Mouse (Mus musculus): ENCODE results near the gene Lingo1.
A peak's percentile ranks its signal among the peaks of the same experiment; 100 is the strongest.

Gene Lingo1

GRCm38 (mm10) chr9:56775161-56775934, 20.9 kb downstream of the Lingo1 start:
- DNase-seq (ENCODE audit: low read depth), result no peak

- DNase-seq (ENCODE audit: low read depth), result peak; percentile 20
These were observed 22.0 kb downstream of the Lingo1 start for GRCm38 (mm10) chr9:56774231-56774630.

GRCm38 (mm10) chr9:56773666-56774065, 22.6 kb downstream of the Lingo1 start:
- no peak for DNase-seq (ENCODE audit: low read depth)

- DNase-seq (ENCODE audit: low read depth), result no peak
These were observed 28.6 kb downstream of the Lingo1 start for GRCm38 (mm10) chr9:56767653-56768136.

- DNase-seq (ENCODE audit: low read depth), result no peak
These were observed 29.5 kb downstream of the Lingo1 start for GRCm38 (mm10) chr9:56766629-56767357.

- DNase-seq (ENCODE audit: low read depth), result no peak
These were observed 34.1 kb downstream of the Lingo1 start for GRCm38 (mm10) chr9:56762106-56762562.

GRCm38 (mm10) chr9:56757791-56758190, 38.5 kb downstream of the Lingo1 start:
- DNase-seq (ENCODE audit: low read depth), result no peak

- no peak for DNase-seq (ENCODE audit: low read depth)
These were observed 41.1 kb downstream of the Lingo1 start for GRCm38 (mm10) chr9:56755119-56755518.

GRCm38 (mm10) chr9:56753386-56753785, 42.9 kb downstream of the Lingo1 start:
- no peak for DNase-seq (ENCODE audit: low read depth)

GRCm38 (mm10) chr9:56748056-56748455, 48.2 kb downstream of the Lingo1 start:
- no peak for DNase-seq (ENCODE audit: low read depth)

GRCm38 (mm10) chr9:56746926-56747294, 49.4 kb downstream of the Lingo1 start:
- DNase-seq (ENCODE audit: low read depth), result no peak

GRCm38 (mm10) chr9:56746195-56746925, 49.9 kb downstream of the Lingo1 start:
- no peak for DNase-seq (ENCODE audit: low read depth)

- DNase-seq (ENCODE audit: low read depth), result no peak
These were observed 51.9 kb downstream of the Lingo1 start for GRCm38 (mm10) chr9:56744369-56744768.

GRCm38 (mm10) chr9:56739181-56739737, 57.0 kb downstream of the Lingo1 start:
- DNase-seq (ENCODE audit: low read depth), result no peak

GRCm38 (mm10) chr9:56738261-56739171, 57.8 kb downstream of the Lingo1 start:
- DNase-seq (ENCODE audit: low read depth), result peak; percentile 5

GRCm38 (mm10) chr9:56734398-56734797, 61.9 kb downstream of the Lingo1 start:
- DNase-seq (ENCODE audit: low read depth), result no peak

- DNase-seq (ENCODE audit: low read depth), result no peak
These were observed 65.3 kb downstream of the Lingo1 start for GRCm38 (mm10) chr9:56730997-56731396.

- DNase-seq (ENCODE audit: low read depth), result no peak
These were observed 67.1 kb downstream of the Lingo1 start for GRCm38 (mm10) chr9:56729145-56729544.

GRCm38 (mm10) chr9:56727703-56728684, 68.3 kb downstream of the Lingo1 start:
- DNase-seq (ENCODE audit: low read depth), result no peak

GRCm38 (mm10) chr9:56725814-56726213, 70.5 kb downstream of the Lingo1 start:
- DNase-seq (ENCODE audit: low read depth), result peak; percentile 32

All from naive thymus-derived CD4-positive, alpha-beta T cell, adult 2 months (primary cell).